Mouse (Mus musculus): Measurements from ENCODE around the gene Olfr26. TPM values are rescaled to one million over a fixed set of nuclear protein-coding genes. Genes with fewer than 3 reads are reported as not detected.

Gene Olfr26
- total and polyA plus RNA-seq, 3 experiments: not detected

GRCm38 (mm10) chr9:38876826-38877225 is 22.0 kb downstream of the Olfr26 start, which contains the start of gene Olfr926:
TSS of gene Olfr926 (plus strand) at chr9:38877126.
- Histone ChIP-seq H3K4me1 (ENCODE audit: control insufficient read depth in 1 of 2, insufficient read depth in 2 of 2, low read length in 2 of 2) (no peaks in the 10 kb centered on the region), H3K4me3 (ENCODE audit: control insufficient read depth in 1 of 2, insufficient read depth in 1 of 2, low read depth in 2 of 2, low read length in 2 of 2) (no peak within 1 kb of the TSS), H3K36me3 (ENCODE audit: control insufficient read depth in 1 of 2, insufficient read depth in 2 of 2, low read length in 2 of 2) (no peaks in the 10 kb centered on the region), H3K9ac (ENCODE audit: control insufficient read depth, low read depth, low read length, poor library complexity, severe bottlenecking) (no peak within 1 kb of the TSS), H3K27ac (ENCODE audit: control insufficient read depth, low read depth, low read length) (no peak within 1 kb of the TSS), H3K9me3 (replicated peaks; ENCODE audit: insufficient read depth, low read length) (no peaks in the 10 kb centered on the region), H3K79me2 (ENCODE audit: control insufficient read depth, insufficient read depth, low read length, poor library complexity) (no peaks in the 10 kb centered on the region), H3K27me3 (ENCODE audit: control insufficient read depth in 1 of 2, insufficient read depth in 2 of 2, low read length in 2 of 2) (no peaks in the 10 kb centered on the region)
- DNase-seq (ENCODE audit: low read depth, low spot score): no peak
- no peak for TF ChIP-seq NELFE (IDR thresholded peaks at IDR 0.05; ENCODE audit: low read depth, low read length)
- TF ChIP-seq SMC3 (IDR thresholded peaks at IDR 0.05; ENCODE audit: low read depth, low read length): no peak
- TF ChIP-seq CTCF (IDR thresholded peaks at IDR 0.05 in 2 of 3, conservative IDR thresholded peaks at IDR 0.05 in 1 of 3; ENCODE audit: control insufficient read depth in 1 of 3, insufficient read depth in 1 of 3, low read depth in 2 of 3, low read length in 3 of 3, poor library complexity in 1 of 3, severe bottlenecking in 1 of 3): no peak
- no peak for TF ChIP-seq NRF1 (IDR thresholded peaks at IDR 0.05; ENCODE audit: insufficient read depth, low read depth, low read length, poor library complexity, severe bottlenecking)
- no peak for TF ChIP-seq BHLHE40 (IDR thresholded peaks at IDR 0.05; ENCODE audit: borderline replicate concordance, low read depth, low read length)
- TF ChIP-seq SIN3A (IDR thresholded peaks at IDR 0.05; ENCODE audit: low read length): no peak
- no peak for TF ChIP-seq TCF12 (IDR thresholded peaks at IDR 0.05; ENCODE audit: low read depth, low read length)
- TF ChIP-seq POLR2AphosphoS2 (IDR thresholded peaks at IDR 0.05; ENCODE audit: low read length): no peak
- no peak for TF ChIP-seq ZNF384 (IDR thresholded peaks at IDR 0.05; ENCODE audit: low read depth, low read length)
- no peak for TF ChIP-seq E2F4 (IDR thresholded peaks at IDR 0.05; ENCODE audit: borderline replicate concordance, low read depth, low read length)
- TF ChIP-seq MAX (IDR thresholded peaks at IDR 0.05; ENCODE audit: low read length): no peak
- no peak for TF ChIP-seq MAZ (IDR thresholded peaks at IDR 0.05; ENCODE audit: low read depth, low read length)

Other genes starting within 250 kb of the Olfr26 start
- gene Olfr914, start 250.0 kb upstream of the Olfr26 start, total RNA-seq (2012; rRNA removed): not detected in 2 replicates
- not detected for gene Olfr914, start 250.0 kb upstream of the Olfr26 start, polyA plus RNA-seq (2012; ENCODE audit: insufficient read depth in 1 of 2, insufficient read length in 2 of 2, low read depth in 1 of 2, low replicate concordance in 2 of 2, missing spikeins in 1 of 2)
- gene Olfr916, start 195.2 kb upstream of the Olfr26 start, total RNA-seq (2012; rRNA removed): not detected in 2 replicates
- not detected for gene Olfr916, start 195.2 kb upstream of the Olfr26 start, polyA plus RNA-seq (2012; ENCODE audit: insufficient read depth in 1 of 2, insufficient read length in 2 of 2, low read depth in 1 of 2, low replicate concordance in 2 of 2, missing spikeins in 1 of 2)
- gene Olfr917, start 189.2 kb upstream of the Olfr26 start, total RNA-seq (2012; rRNA removed): not detected in 2 replicates
- gene Olfr917, start 189.2 kb upstream of the Olfr26 start, polyA plus RNA-seq (2012; ENCODE audit: insufficient read depth in 1 of 2, insufficient read length in 2 of 2, low read depth in 1 of 2, low replicate concordance in 2 of 2, missing spikeins in 1 of 2): not detected
- gene Olfr918, start 180.5 kb upstream of the Olfr26 start, total RNA-seq (2012; rRNA removed): not detected in 2 replicates
- gene Olfr918, start 180.5 kb upstream of the Olfr26 start, polyA plus RNA-seq (2012; ENCODE audit: insufficient read depth in 1 of 2, insufficient read length in 2 of 2, low read depth in 1 of 2, low replicate concordance in 2 of 2, missing spikeins in 1 of 2): under 1 TPM in 1 of 2 experiments, not detected in 1; 0.03 TPM
- not detected in 2 replicates for gene Olfr919, start 151.4 kb upstream of the Olfr26 start, total RNA-seq (2012; rRNA removed)
- gene Olfr919, start 151.4 kb upstream of the Olfr26 start, polyA plus RNA-seq (2012; ENCODE audit: insufficient read depth in 1 of 2, insufficient read length in 2 of 2, low read depth in 1 of 2, low replicate concordance in 2 of 2, missing spikeins in 1 of 2): not detected
- gene Vwa5a, start 136.8 kb upstream of the Olfr26 start, total RNA-seq (2012; rRNA removed): 4.1 and 5.2 TPM in 2 replicates
- 1 to 10 TPM in 1 of 2 experiments, not detected in 1; 4.6 TPM for gene Vwa5a, start 136.8 kb upstream of the Olfr26 start, polyA plus RNA-seq (2012; ENCODE audit: insufficient read depth in 1 of 2, insufficient read length in 2 of 2, low read depth in 1 of 2, low replicate concordance in 2 of 2, missing spikeins in 1 of 2)
- not detected in 2 replicates for gene Olfr920, start 102.8 kb upstream of the Olfr26 start, total RNA-seq (2012; rRNA removed)
- not detected for gene Olfr920, start 102.8 kb upstream of the Olfr26 start, polyA plus RNA-seq (2012; ENCODE audit: insufficient read depth in 1 of 2, insufficient read length in 2 of 2, low read depth in 1 of 2, low replicate concordance in 2 of 2, missing spikeins in 1 of 2)
- gene Olfr921, start 82.0 kb upstream of the Olfr26 start, total RNA-seq (2012; rRNA removed): not detected in 2 replicates
- gene Olfr921, start 82.0 kb upstream of the Olfr26 start, polyA plus RNA-seq (2012; ENCODE audit: insufficient read depth in 1 of 2, insufficient read length in 2 of 2, low read depth in 1 of 2, low replicate concordance in 2 of 2, missing spikeins in 1 of 2): not detected
- gene Olfr922, start 40.4 kb upstream of the Olfr26 start, total RNA-seq (2012; rRNA removed): not detected in 2 replicates
- gene Olfr922, start 40.4 kb upstream of the Olfr26 start, polyA plus RNA-seq (2012; ENCODE audit: insufficient read depth in 1 of 2, insufficient read length in 2 of 2, low read depth in 1 of 2, low replicate concordance in 2 of 2, missing spikeins in 1 of 2): not detected
- gene Olfr923, start 28.5 kb upstream of the Olfr26 start, total RNA-seq (2012; rRNA removed): not detected in 2 replicates
- gene Olfr923, start 28.5 kb upstream of the Olfr26 start, polyA plus RNA-seq (2012; ENCODE audit: insufficient read depth in 1 of 2, insufficient read length in 2 of 2, low read depth in 1 of 2, low replicate concordance in 2 of 2, missing spikeins in 1 of 2): not detected
- not detected in 2 replicates for gene Olfr924, start 10.6 kb upstream of the Olfr26 start, total RNA-seq (2012; rRNA removed)
- gene Olfr924, start 10.6 kb upstream of the Olfr26 start, polyA plus RNA-seq (2012; ENCODE audit: insufficient read depth in 1 of 2, insufficient read length in 2 of 2, low read depth in 1 of 2, low replicate concordance in 2 of 2, missing spikeins in 1 of 2): not detected
- gene Olfr926, start 22.1 kb downstream of the Olfr26 start, total RNA-seq (2012; rRNA removed): not detected in 2 replicates
- not detected for gene Olfr926, start 22.1 kb downstream of the Olfr26 start, polyA plus RNA-seq (2012; ENCODE audit: insufficient read depth in 1 of 2, insufficient read length in 2 of 2, low read depth in 1 of 2, low replicate concordance in 2 of 2, missing spikeins in 1 of 2)
- gene Olfr930, start 74.7 kb downstream of the Olfr26 start, total RNA-seq (2012; rRNA removed): not detected in 2 replicates
- not detected for gene Olfr930, start 74.7 kb downstream of the Olfr26 start, polyA plus RNA-seq (2012; ENCODE audit: insufficient read depth in 1 of 2, insufficient read length in 2 of 2, low read depth in 1 of 2, low replicate concordance in 2 of 2, missing spikeins in 1 of 2)
- not detected in 2 replicates for gene Olfr933, start 117.3 kb downstream of the Olfr26 start, total RNA-seq (2012; rRNA removed)
- gene Olfr933, start 117.3 kb downstream of the Olfr26 start, polyA plus RNA-seq (2012; ENCODE audit: insufficient read depth in 1 of 2, insufficient read length in 2 of 2, low read depth in 1 of 2, low replicate concordance in 2 of 2, missing spikeins in 1 of 2): not detected
- gene Olfr934, start 133.3 kb downstream of the Olfr26 start, total RNA-seq (2012; rRNA removed): not detected in 2 replicates
- gene Olfr934, start 133.3 kb downstream of the Olfr26 start, polyA plus RNA-seq (2012; ENCODE audit: insufficient read depth in 1 of 2, insufficient read length in 2 of 2, low read depth in 1 of 2, low replicate concordance in 2 of 2, missing spikeins in 1 of 2): not detected
- not detected in 2 replicates for gene Olfr935, start 144.6 kb downstream of the Olfr26 start, total RNA-seq (2012; rRNA removed)
- not detected for gene Olfr935, start 144.6 kb downstream of the Olfr26 start, polyA plus RNA-seq (2012; ENCODE audit: insufficient read depth in 1 of 2, insufficient read length in 2 of 2, low read depth in 1 of 2, low replicate concordance in 2 of 2, missing spikeins in 1 of 2)
- gene Olfr146, start 168.3 kb downstream of the Olfr26 start, total RNA-seq (2012; rRNA removed): not detected in 2 replicates
- gene Olfr146, start 168.3 kb downstream of the Olfr26 start, polyA plus RNA-seq (2012; ENCODE audit: insufficient read depth in 1 of 2, insufficient read length in 2 of 2, low read depth in 1 of 2, low replicate concordance in 2 of 2, missing spikeins in 1 of 2): not detected
- gene Olfr937, start 209.9 kb downstream of the Olfr26 start, total RNA-seq (2012; rRNA removed): not detected in 2 replicates
- gene Olfr937, start 209.9 kb downstream of the Olfr26 start, polyA plus RNA-seq (2012; ENCODE audit: insufficient read depth in 1 of 2, insufficient read length in 2 of 2, low read depth in 1 of 2, low replicate concordance in 2 of 2, missing spikeins in 1 of 2): not detected
- not detected in 2 replicates for gene Olfr938, start 223.8 kb downstream of the Olfr26 start, total RNA-seq (2012; rRNA removed)
- not detected for gene Olfr938, start 223.8 kb downstream of the Olfr26 start, polyA plus RNA-seq (2012; ENCODE audit: insufficient read depth in 1 of 2, insufficient read length in 2 of 2, low read depth in 1 of 2, low replicate concordance in 2 of 2, missing spikeins in 1 of 2)